Mouse (Mus musculus) heart, embryonic 12.5 days (tissue): Measurements from ENCODE around the gene Gm21677. TPM values are rescaled to one million over a fixed set of nuclear protein-coding genes. Genes with fewer than 3 reads are reported as not detected.
"Not testable (repeated sequence)": the region's sequence is repeated elsewhere in the genome, so short reads cannot be mapped to it uniquely, and the experiment has no call there.

ENCODE experiments used
- ATAC-seq: fragments of 200-750 bp; cut with Nextera tagmentation; 2 replicates; pipeline ENCODE4 v1.8.0; 2017; ENCODE audit warnings: moderate TSS enrichment, moderate library complexity; ENCODE audit not compliant: insufficient number of reproducible peaks, low FRiP score
- H3K27ac ChIP-seq: fragments of 300-500 bp; sonication (generic); 2 replicates; pipeline ENCODE4 v1.5.1; 2016; ENCODE audit warnings: mild to moderate bottlenecking, moderate library complexity; ENCODE audit not compliant: poor library complexity, severe bottlenecking
- H3K27me3 ChIP-seq: fragments of 300-500 bp; sonication (generic); replicated peaks from 2 replicates; pipeline ENCODE4 v1.6.1; 2016; ENCODE audit warnings: mild to moderate bottlenecking, moderate library complexity
- H3K36me3 ChIP-seq: fragments of 300-500 bp; sonication (generic); 2 replicates; pipeline ENCODE4 v1.6.1; 2016; ENCODE audit warnings: mild to moderate bottlenecking, moderate library complexity
- H3K4me1 ChIP-seq: fragments of 300-500 bp; sonication (generic); replicated peaks from 2 replicates; pipeline ENCODE4 v1.6.1; 2016; ENCODE audit warnings: mild to moderate bottlenecking
- H3K4me2 ChIP-seq: fragments of 300-500 bp; sonication (generic); 2 replicates; pipeline ENCODE4 v1.6.1; 2016; ENCODE audit warnings: mild to moderate bottlenecking, moderate library complexity
- H3K4me3 ChIP-seq: fragments of 300-500 bp; sonication (generic); 2 replicates; pipeline ENCODE4 v1.5.1; 2016; ENCODE audit warnings: mild to moderate bottlenecking
- H3K9ac ChIP-seq: fragments of 300-500 bp; sonication (generic); 2 replicates; pipeline ENCODE4 v1.6.1; 2016; ENCODE audit warnings: mild to moderate bottlenecking, moderate library complexity
- H3K9me3 ChIP-seq: fragments of 300-500 bp; sonication (generic); replicated peaks from 2 replicates; pipeline ENCODE4 v1.6.1; 2016; ENCODE audit warnings: mild to moderate bottlenecking, moderate library complexity
- WGBS: fragments of 180-500 bp; shearing (Covaris S2); methylation state at CpG from one replicate; pipeline ENCODE4 v1.1.7; 2016; 5-methylcytosine and 5-hydroxymethylcytosine counted together
- polyA plus RNA-seq: library from polyadenylated mRNA; unstranded; fragments of >200 nt; fragmentation: Nextera tagmentation; extraction: Ambion mirVana; gene quantifications from 2 replicates; pipeline ENCODE4 v1.2.1, GENCODE M21; 2016

Gm21677 gene
- not detected in 2 replicates for polyA plus RNA-seq

DNA sequence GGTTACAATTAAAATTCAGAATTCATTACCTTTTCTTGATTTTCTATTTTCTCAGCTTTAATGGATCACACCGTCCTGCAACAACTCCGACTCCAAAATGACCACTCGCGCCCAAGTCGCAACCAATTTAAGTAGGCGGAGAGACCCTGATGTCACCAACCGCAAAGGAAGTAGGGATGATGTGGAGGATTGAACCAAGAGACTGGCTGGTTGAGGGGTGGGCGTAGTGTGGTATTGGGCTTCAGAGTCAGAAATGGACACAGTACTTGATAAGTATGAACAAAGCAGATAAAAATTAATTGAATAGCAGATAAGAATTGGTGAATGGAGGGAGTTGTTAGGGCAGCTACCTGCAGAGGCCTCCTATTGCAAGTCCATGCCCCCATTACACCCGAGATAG lies at the start of gene Gm21677:
TSS of gene Gm21677 (minus strand) at position 101 of the 400 bp plus-strand sequence.
- not testable (repeated sequence) for H3K27me3 ChIP-seq, H3K4me1 ChIP-seq, H3K36me3 ChIP-seq, H3K4me2 ChIP-seq, H3K4me3 ChIP-seq, H3K9ac ChIP-seq, H3K27ac ChIP-seq, ATAC-seq, H3K9me3 ChIP-seq
- no CpG with 5 or more reads among the region's 9 CpGs for WGBS

DNA sequence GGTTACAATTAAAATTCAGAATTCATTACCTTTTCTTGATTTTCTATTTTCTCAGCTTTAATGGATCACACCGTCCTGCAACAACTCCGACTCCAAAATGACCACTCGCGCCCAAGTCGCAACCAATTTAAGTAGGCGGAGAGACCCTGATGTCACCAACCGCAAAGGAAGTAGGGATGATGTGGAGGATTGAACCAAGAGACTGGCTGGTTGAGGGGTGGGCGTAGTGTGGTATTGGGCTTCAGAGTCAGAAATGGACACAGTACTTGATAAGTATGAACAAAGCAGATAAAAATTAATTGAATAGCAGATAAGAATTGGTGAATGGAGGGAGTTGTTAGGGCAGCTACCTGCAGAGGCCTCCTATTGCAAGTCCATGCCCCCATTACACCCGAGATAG lies 39.0 kb upstream of the Gm21677 start, which contains the start of gene Gm21693:
TSS of gene Gm21693 (minus strand) at position 101 of the 400 bp plus-strand sequence.
- H3K4me3 ChIP-seq, ATAC-seq, H3K27ac ChIP-seq, H3K27me3 ChIP-seq, H3K4me1 ChIP-seq, H3K9ac ChIP-seq, H3K9me3 ChIP-seq, H3K36me3 ChIP-seq, H3K4me2 ChIP-seq: not testable (repeated sequence)
- no CpG with 5 or more reads among the region's 9 CpGs for WGBS

DNA sequence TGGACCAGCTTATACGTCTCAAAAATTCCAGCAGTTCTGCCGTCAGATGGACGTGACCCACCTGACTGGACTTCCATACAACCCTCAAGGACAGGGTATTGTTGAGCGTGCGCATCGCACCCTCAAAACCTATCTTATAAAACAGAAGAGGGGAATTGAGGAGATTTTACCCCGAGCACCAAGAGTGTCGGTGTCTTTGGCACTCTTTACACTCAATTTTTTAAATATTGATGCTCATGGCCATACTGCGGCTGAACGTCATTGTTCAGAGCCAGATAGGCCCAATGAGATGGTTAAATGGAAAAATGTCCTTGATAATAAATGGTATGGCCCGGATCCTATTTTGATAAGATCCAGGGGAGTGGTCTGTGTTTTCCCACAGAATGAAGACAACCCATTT lies 34.4 kb upstream of the Gm21677 start:
- not testable (repeated sequence) for ATAC-seq, H3K4me3 ChIP-seq, H3K9ac ChIP-seq, H3K9me3 ChIP-seq, H3K4me1 ChIP-seq, H3K36me3 ChIP-seq, H3K27me3 ChIP-seq, H3K27ac ChIP-seq, H3K4me2 ChIP-seq
- WGBS, result no CpG with 5 or more reads among the region's 11 CpGs

Other genes starting within 250 kb of the Gm21677 start
- gene Gm21693, start 38.9 kb upstream of the Gm21677 start, polyA plus RNA-seq, result not detected in 2 replicates
- gene Gm21704, start 103.7 kb upstream of the Gm21677 start, polyA plus RNA-seq, result not detected in 2 replicates
- gene Gm21708, start 103.7 kb upstream of the Gm21677 start, polyA plus RNA-seq, result not detected in 2 replicates